Mouse (Mus musculus) brain, embryonic 14.5 days (tissue): Measurements from ENCODE around the gene Wnt10b. TPM values are rescaled to one million over a fixed set of nuclear protein-coding genes. Genes with fewer than 3 reads are reported as not detected.
"Not testable (repeated sequence)": the region's sequence is repeated elsewhere in the genome, so short reads cannot be mapped to it uniquely, and the experiment has no call there.

Experiments
- DNase-seq: peaks from one replicate; pipeline ENCODE4 v3.0.0-alpha.2; 2011; ENCODE audit warnings: low read depth
- CTCF ChIP-seq: fragments of 200-500 bp; IDR thresholded peaks from 2 replicates; pipeline ENCODE4 v1.5.1; 2012; ENCODE audit warnings: inconsistent platforms, mild to moderate bottlenecking, moderate library complexity, borderline replicate concordance; ENCODE audit not compliant: insufficient read depth, insufficient read length; ENCODE audit errors: extremely low read depth
- POLR2A ChIP-seq: fragments of 200-500 bp; IDR thresholded peaks from 2 replicates; pipeline ENCODE4 v1.6.1; 2012; ENCODE audit warnings: mild to moderate bottlenecking, inconsistent platforms, borderline replicate concordance; ENCODE audit not compliant: poor library complexity, insufficient read depth, insufficient read length, severe bottlenecking; ENCODE audit errors: extremely low read depth
- polyA plus RNA-seq: library from polyadenylated mRNA; depleted of rRNA; stranded (reverse); fragments of >200 nt; gene quantifications from 2 replicates; pipeline ENCODE4 v1.2.3, GENCODE M21; 2012

Gene Wnt10b
- polyA plus RNA-seq, 1 experiment, result 2.4 TPM

- no peak for TF ChIP-seq CTCF
- no peak for TF ChIP-seq POLR2A
- DNase-seq, result no peak
These were observed 12.0 kb downstream of the Wnt10b start for GRCm38 (mm10) chr15:98765929-98766328.

GRCm38 (mm10) chr15:98762670-98763529 is 15.1 kb downstream of the Wnt10b start, which contains the start of gene Arf3:
Gene Arf3, minus strand, starts transcription at chr15:98763214.
- TF ChIP-seq CTCF, result no peak
- peak; percentile 92 for TF ChIP-seq POLR2A

GRCm38 (mm10) chr15:98762201-98762621 is 15.7 kb downstream of the Wnt10b start:
- DNase-seq, result peak; percentile 93
- TF ChIP-seq CTCF (no peak), POLR2A (no peak)

More at GRCm38 (mm10) chr15:98762670-98763529, 15.1 kb downstream of the Wnt10b start, which contains the start of gene Arf3:
- peak; percentile 98 for DNase-seq

- no peak for TF ChIP-seq CTCF
- no peak for TF ChIP-seq POLR2A
- DNase-seq, result no peak
These were observed 23.8 kb downstream of the Wnt10b start for GRCm38 (mm10) chr15:98754125-98754524.

- no peak for TF ChIP-seq CTCF
- TF ChIP-seq POLR2A, result no peak
- peak; percentile 22 for DNase-seq
These were observed 24.9 kb downstream of the Wnt10b start for GRCm38 (mm10) chr15:98753021-98753423.

- DNase-seq, result no peak
- TF ChIP-seq POLR2A (no peak), CTCF (no peak)
These were observed 28.9 kb downstream of the Wnt10b start for GRCm38 (mm10) chr15:98749093-98749492.

GRCm38 (mm10) chr15:98747296-98747695 is 30.7 kb downstream of the Wnt10b start:
- DNase-seq, result no peak
- TF ChIP-seq CTCF (no peak), POLR2A (no peak)

- DNase-seq, result no peak
- TF ChIP-seq POLR2A, result no peak
These were observed 31.5 kb downstream of the Wnt10b start for GRCm38 (mm10) chr15:98746344-98746965.

GRCm38 (mm10) chr15:98743863-98744262 is 34.1 kb downstream of the Wnt10b start:
- DNase-seq, result not testable (repeated sequence)

GRCm38 (mm10) chr15:98742766-98743428 is 35.1 kb downstream of the Wnt10b start:
- DNase-seq, result no peak
- no peak for TF ChIP-seq POLR2A
- no peak for TF ChIP-seq CTCF

GRCm38 (mm10) chr15:98740219-98740618 is 37.7 kb downstream of the Wnt10b start:
- no peak for DNase-seq
- TF ChIP-seq POLR2A (no peak), CTCF (no peak)

- no peak for DNase-seq
- no peak for TF ChIP-seq POLR2A
- peak; percentile 23; the same call in 1 of the 2 replicates for TF ChIP-seq CTCF
These were observed 39.2 kb downstream of the Wnt10b start for GRCm38 (mm10) chr15:98738796-98739195.
